Mouse (Mus musculus): ENCODE results near the gene Rftn1. TPM values are rescaled to one million over a fixed set of nuclear protein-coding genes. Genes with fewer than 3 reads are reported as not detected.

Gene Rftn1
- total RNA-seq, 1 experiment, result 5.0 TPM

DNA sequence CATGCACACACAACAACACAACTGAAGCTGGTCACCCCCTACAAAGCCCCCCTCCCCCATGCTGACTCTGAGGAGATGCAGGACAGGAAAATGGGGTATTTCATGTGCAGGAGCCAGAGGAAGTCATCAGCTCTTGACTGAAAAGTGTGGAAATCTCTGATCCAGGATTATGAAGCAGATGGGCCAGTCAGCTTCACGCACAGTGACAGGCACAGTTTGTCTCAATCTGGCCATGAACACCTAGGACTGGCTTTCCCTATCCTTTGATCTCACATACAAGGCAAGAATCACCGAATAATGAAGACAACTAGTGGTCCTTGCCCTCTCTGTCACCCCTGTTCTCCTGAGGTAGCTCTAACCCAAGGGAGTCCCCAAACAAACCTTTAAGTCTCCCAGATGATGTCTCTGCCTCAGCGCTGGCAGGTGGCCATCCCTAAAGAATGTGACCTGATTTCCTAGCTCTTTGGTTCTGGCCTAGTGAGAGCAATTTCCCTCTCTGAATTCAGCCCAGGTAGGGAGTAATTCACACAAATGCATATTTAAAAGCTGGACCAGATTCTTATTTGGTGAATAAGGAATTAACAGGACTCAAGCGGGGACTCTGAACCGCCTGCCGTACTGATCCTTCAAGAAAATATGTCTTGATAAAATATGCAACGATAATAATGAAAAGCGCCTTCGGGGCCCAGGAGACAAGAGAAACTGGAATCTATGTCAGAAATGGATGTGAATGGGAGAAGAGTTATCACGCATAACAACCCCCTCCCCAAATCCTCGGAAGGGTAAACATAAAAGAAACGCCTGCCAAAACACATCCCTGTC is 6.0 kb downstream of the Rftn1 start:
- Histone ChIP-seq H3K4me3 (ENCODE audit: insufficient read depth in 1 of 2, low read depth in 1 of 2, low read length in 2 of 2, poor library complexity in 1 of 2, severe bottlenecking in 1 of 2) (no peak overlapping the region), H3K4me1 (ENCODE audit: control insufficient read depth in 2 of 2, insufficient read depth in 2 of 2, low read length in 2 of 2, poor library complexity in 1 of 2) (no peaks in the 10 kb centered on the region), H3K27ac (ENCODE audit: insufficient read depth, low read depth, low read length, poor library complexity, severe bottlenecking) (no peak overlapping the region), H3K36me3 (ENCODE audit: control insufficient read depth, insufficient read depth, low read length, poor library complexity, severe bottlenecking) (no peaks in the 10 kb centered on the region), H3K9ac (ENCODE audit: insufficient read depth, low read depth, low read length, poor library complexity, severe bottlenecking) (no peak overlapping the region), H3K9me3 (ENCODE audit: control insufficient read depth, insufficient read depth, low read depth, low read length) (no peaks in the 10 kb centered on the region)
- no peak for DNase-seq (ENCODE audit: low read depth, low spot score)
- in situ Hi-C loops (cut with MboI; ENCODE audit: low sequenced_read_pairs in 2 of 2, unreplicated experiment in 2 of 2), result no loop called here
- no peak for TF ChIP-seq CHD2 (IDR thresholded peaks at IDR 0.05; ENCODE audit: low read depth, low read length)
- TF ChIP-seq ZC3H11A (IDR thresholded peaks at IDR 0.05; ENCODE audit: borderline replicate concordance, low read depth, low read length), result no peak
- TF ChIP-seq ZNF384 (IDR thresholded peaks at IDR 0.05; ENCODE audit: low read depth, low read length), result no peak
- TF ChIP-seq HCFC1 (IDR thresholded peaks at IDR 0.05; ENCODE audit: borderline replicate concordance, insufficient read depth, low read length), result no peak
- TF ChIP-seq MAFK (IDR thresholded peaks at IDR 0.05; ENCODE audit: insufficient read depth, low read depth, low read length), result no peak

GRCm38 (mm10) chr17:50183300-50183699 is 7.2 kb downstream of the Rftn1 start:
- Histone ChIP-seq H3K4me1 (ENCODE audit: control insufficient read depth in 2 of 2, insufficient read depth in 2 of 2, low read length in 2 of 2, poor library complexity in 1 of 2) (no peaks in the 10 kb centered on the region), H3K9me3 (ENCODE audit: control insufficient read depth, insufficient read depth, low read depth, low read length) (no peaks in the 10 kb centered on the region), H3K36me3 (ENCODE audit: control insufficient read depth, insufficient read depth, low read length, poor library complexity, severe bottlenecking) (no peaks in the 10 kb centered on the region), H3K4me3 (ENCODE audit: insufficient read depth in 1 of 2, low read depth in 1 of 2, low read length in 2 of 2, poor library complexity in 1 of 2, severe bottlenecking in 1 of 2) (no peak overlapping the region), H3K27ac (ENCODE audit: insufficient read depth, low read depth, low read length, poor library complexity, severe bottlenecking) (no peak overlapping the region), H3K9ac (ENCODE audit: insufficient read depth, low read depth, low read length, poor library complexity, severe bottlenecking) (no peak overlapping the region)
- DNase-seq (ENCODE audit: low read depth, low spot score), result no peak
- TF ChIP-seq CHD2 (IDR thresholded peaks at IDR 0.05; ENCODE audit: low read depth, low read length), result no peak
- TF ChIP-seq ZNF384 (IDR thresholded peaks at IDR 0.05; ENCODE audit: low read depth, low read length), result no peak
- no peak for TF ChIP-seq ZC3H11A (IDR thresholded peaks at IDR 0.05; ENCODE audit: borderline replicate concordance, low read depth, low read length)
- TF ChIP-seq HCFC1 (IDR thresholded peaks at IDR 0.05; ENCODE audit: borderline replicate concordance, insufficient read depth, low read length), result no peak
- no peak for TF ChIP-seq MAFK (IDR thresholded peaks at IDR 0.05; ENCODE audit: insufficient read depth, low read depth, low read length)
- in situ Hi-C loops (cut with MboI; ENCODE audit: low sequenced_read_pairs in 2 of 2, unreplicated experiment in 2 of 2), result no loop called here

- Histone ChIP-seq H3K27ac (ENCODE audit: insufficient read depth, low read depth, low read length, poor library complexity, severe bottlenecking) (no peak overlapping the region), H3K36me3 (ENCODE audit: control insufficient read depth, insufficient read depth, low read length, poor library complexity, severe bottlenecking) (no peaks in the 10 kb centered on the region), H3K4me1 (ENCODE audit: control insufficient read depth in 2 of 2, insufficient read depth in 2 of 2, low read length in 2 of 2, poor library complexity in 1 of 2) (no peaks in the 10 kb centered on the region), H3K4me3 (ENCODE audit: insufficient read depth in 1 of 2, low read depth in 1 of 2, low read length in 2 of 2, poor library complexity in 1 of 2, severe bottlenecking in 1 of 2) (no peak overlapping the region), H3K9ac (ENCODE audit: insufficient read depth, low read depth, low read length, poor library complexity, severe bottlenecking) (no peak overlapping the region), H3K9me3 (ENCODE audit: control insufficient read depth, insufficient read depth, low read depth, low read length) (no peaks in the 10 kb centered on the region)
- in situ Hi-C loops (cut with MboI; ENCODE audit: low sequenced_read_pairs in 2 of 2, unreplicated experiment in 2 of 2), result no loop called here
- no peak for TF ChIP-seq ZNF384 (IDR thresholded peaks at IDR 0.05; ENCODE audit: low read depth, low read length)
- TF ChIP-seq ZC3H11A (IDR thresholded peaks at IDR 0.05; ENCODE audit: borderline replicate concordance, low read depth, low read length), result no peak
- no peak for TF ChIP-seq CHD2 (IDR thresholded peaks at IDR 0.05; ENCODE audit: low read depth, low read length)
- no peak for TF ChIP-seq HCFC1 (IDR thresholded peaks at IDR 0.05; ENCODE audit: borderline replicate concordance, insufficient read depth, low read length)
- TF ChIP-seq MAFK (IDR thresholded peaks at IDR 0.05; ENCODE audit: insufficient read depth, low read depth, low read length), result no peak
- no peak for DNase-seq (ENCODE audit: low read depth, low spot score)
Measured at GRCm38 (mm10) chr17:50182542-50182951, 7.9 kb downstream of the Rftn1 start.

DNA sequence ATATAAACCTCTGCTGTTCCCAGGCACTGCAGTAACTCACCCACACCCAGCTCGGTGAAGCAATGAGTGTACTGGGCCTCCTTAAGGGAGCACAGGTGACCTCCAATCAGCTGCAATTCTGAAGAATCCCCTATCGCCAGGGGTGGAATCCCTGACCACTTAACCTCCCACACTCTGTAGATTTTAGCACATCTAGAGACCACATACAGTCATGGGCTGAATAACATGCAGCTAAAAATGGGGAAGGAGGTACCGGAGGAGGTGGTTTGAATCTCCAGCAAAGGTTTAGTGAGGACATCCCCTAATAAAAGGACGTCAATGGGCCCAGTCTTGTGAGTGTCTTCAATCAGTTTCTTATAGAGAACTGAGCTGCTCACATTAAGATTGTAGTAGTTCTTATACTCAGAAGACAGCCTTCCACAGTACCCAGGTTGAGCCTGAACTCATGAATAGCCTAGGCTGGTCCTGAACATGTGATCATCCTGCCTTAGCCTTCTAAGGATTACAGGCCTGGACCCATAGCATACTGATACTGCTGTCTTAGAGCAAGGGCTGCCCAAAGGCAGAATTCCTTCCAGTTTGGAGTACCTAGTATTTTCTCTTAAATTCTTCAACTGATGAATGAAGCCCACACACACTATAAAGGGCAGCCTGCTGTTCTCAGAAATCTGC is 9.4 kb downstream of the Rftn1 start:
- in situ Hi-C loops (cut with MboI; ENCODE audit: low sequenced_read_pairs in 2 of 2, unreplicated experiment in 2 of 2), result no loop called here
- Histone ChIP-seq H3K4me3 (ENCODE audit: insufficient read depth in 1 of 2, low read depth in 1 of 2, low read length in 2 of 2, poor library complexity in 1 of 2, severe bottlenecking in 1 of 2) (no peak overlapping the region), H3K27ac (ENCODE audit: insufficient read depth, low read depth, low read length, poor library complexity, severe bottlenecking) (no peak overlapping the region), H3K9me3 (ENCODE audit: control insufficient read depth, insufficient read depth, low read depth, low read length) (no peaks in the 10 kb centered on the region), H3K9ac (ENCODE audit: insufficient read depth, low read depth, low read length, poor library complexity, severe bottlenecking) (no peak overlapping the region), H3K36me3 (ENCODE audit: control insufficient read depth, insufficient read depth, low read length, poor library complexity, severe bottlenecking) (no peaks in the 10 kb centered on the region), H3K4me1 (ENCODE audit: control insufficient read depth in 2 of 2, insufficient read depth in 2 of 2, low read length in 2 of 2, poor library complexity in 1 of 2) (no peaks in the 10 kb centered on the region)
- no peak for TF ChIP-seq ZNF384 (IDR thresholded peaks at IDR 0.05; ENCODE audit: low read depth, low read length)
- no peak for TF ChIP-seq MAFK (IDR thresholded peaks at IDR 0.05; ENCODE audit: insufficient read depth, low read depth, low read length)
- TF ChIP-seq HCFC1 (IDR thresholded peaks at IDR 0.05; ENCODE audit: borderline replicate concordance, insufficient read depth, low read length), result no peak
- TF ChIP-seq CHD2 (IDR thresholded peaks at IDR 0.05; ENCODE audit: low read depth, low read length), result no peak
- no peak for TF ChIP-seq ZC3H11A (IDR thresholded peaks at IDR 0.05; ENCODE audit: borderline replicate concordance, low read depth, low read length)
- DNase-seq (ENCODE audit: low read depth, low spot score), result no peak
